Mouse (Mus musculus) embryonic facial prominence, embryonic 12.5 days (tissue): ENCODE data around the gene Kbtbd2. TPM values are rescaled to one million over a fixed set of nuclear protein-coding genes. Genes with fewer than 3 reads are reported as not detected.

Experiments used
- polyA plus RNA-seq: library from polyadenylated mRNA; unstranded; fragments of >200 nt; fragmentation: Nextera tagmentation; extraction: Ambion mirVana; gene quantifications from 2 replicates; pipeline ENCODE4 v1.2.1, GENCODE M21; 2016

Kbtbd2 gene
- polyA plus RNA-seq, 1 experiment from 2014 or later, result 45.6 TPM

Other genes with a start within 250 kb of the Kbtbd2 start
- gene Pde1c, start 228.7 kb downstream of the Kbtbd2 start, polyA plus RNA-seq, result 5.5 and 5.9 TPM in 2 replicates
- gene Lsm5, start 93.1 kb downstream of the Kbtbd2 start, polyA plus RNA-seq, result 179 and 185 TPM in 2 replicates
- gene Avl9, start 82.9 kb downstream of the Kbtbd2 start, polyA plus RNA-seq, result 19.4 and 20.1 TPM in 2 replicates
- gene Fkbp9, start 34.2 kb upstream of the Kbtbd2 start, polyA plus RNA-seq, result 130 and 135 TPM in 2 replicates
- 64.5 and 69.2 TPM in 2 replicates for gene Nt5c3, start 126.1 kb upstream of the Kbtbd2 start, polyA plus RNA-seq
- gene Vmn1r4, start 126.2 kb upstream of the Kbtbd2 start, polyA plus RNA-seq, result 0.28 and 0.46 TPM in 2 replicates
- gene Vmn1r5, start 172.5 kb upstream of the Kbtbd2 start, polyA plus RNA-seq, result not detected in 2 replicates
- not detected in 2 replicates for gene Vmn1r6, start 199.4 kb upstream of the Kbtbd2 start, polyA plus RNA-seq
- gene Vmn1r7, start 227.5 kb upstream of the Kbtbd2 start, polyA plus RNA-seq, result not detected in 2 replicates
- not detected in 2 replicates for gene Vmn1r8, start 234.5 kb upstream of the Kbtbd2 start, polyA plus RNA-seq